Mouse (Mus musculus): ENCODE measurements around the gene March6.

Gene March6

GRCm38 (mm10) chr15:31428571-31428970 is 102.3 kb downstream of the March6 start:
- no peak for TF ChIP-seq GATA4 (IDR thresholded peaks at IDR 0.05; ENCODE audit: insufficient replicate concordance, low read length)

- no peak for TF ChIP-seq GATA4 (IDR thresholded peaks at IDR 0.05; ENCODE audit: insufficient replicate concordance, low read length)
Observed at GRCm38 (mm10) chr15:31427390-31427789, 103.5 kb downstream of the March6 start.

GRCm38 (mm10) chr15:31426066-31426706 is 104.7 kb downstream of the March6 start:
- TF ChIP-seq GATA4 (IDR thresholded peaks at IDR 0.05; ENCODE audit: insufficient replicate concordance, low read length) = no peak

GRCm38 (mm10) chr15:31422649-31423369 is 108.0 kb downstream of the March6 start:
- no peak for TF ChIP-seq GATA4 (IDR thresholded peaks at IDR 0.05; ENCODE audit: insufficient replicate concordance, low read length)

- TF ChIP-seq GATA4 (IDR thresholded peaks at IDR 0.05; ENCODE audit: insufficient replicate concordance, low read length) = no peak
Observed at GRCm38 (mm10) chr15:31419037-31419436, 111.8 kb downstream of the March6 start.

- TF ChIP-seq GATA4 (IDR thresholded peaks at IDR 0.05; ENCODE audit: insufficient replicate concordance, low read length) = no peak
Observed at GRCm38 (mm10) chr15:31418686-31419024, 112.2 kb downstream of the March6 start.

- no peak for TF ChIP-seq GATA4 (IDR thresholded peaks at IDR 0.05; ENCODE audit: insufficient replicate concordance, low read length)
Observed at GRCm38 (mm10) chr15:31417796-31418685, 112.8 kb downstream of the March6 start.

GRCm38 (mm10) chr15:31417409-31417795 is 113.5 kb downstream of the March6 start:
- TF ChIP-seq GATA4 (IDR thresholded peaks at IDR 0.05; ENCODE audit: insufficient replicate concordance, low read length) = no peak

- no peak for TF ChIP-seq GATA4 (IDR thresholded peaks at IDR 0.05; ENCODE audit: insufficient replicate concordance, low read length)
Observed at GRCm38 (mm10) chr15:31415181-31415580, 115.7 kb downstream of the March6 start.

GRCm38 (mm10) chr15:31414179-31414898 is 116.5 kb downstream of the March6 start:
- no peak for TF ChIP-seq GATA4 (IDR thresholded peaks at IDR 0.05; ENCODE audit: insufficient replicate concordance, low read length)

GRCm38 (mm10) chr15:31413662-31414061 is 117.2 kb downstream of the March6 start:
- TF ChIP-seq GATA4 (IDR thresholded peaks at IDR 0.05; ENCODE audit: insufficient replicate concordance, low read length) = no peak

GRCm38 (mm10) chr15:31412933-31413332 is 117.9 kb downstream of the March6 start:
- no peak for TF ChIP-seq GATA4 (IDR thresholded peaks at IDR 0.05; ENCODE audit: insufficient replicate concordance, low read length)

- no peak for TF ChIP-seq GATA4 (IDR thresholded peaks at IDR 0.05; ENCODE audit: insufficient replicate concordance, low read length)
Observed at GRCm38 (mm10) chr15:31412436-31412835, 118.4 kb downstream of the March6 start.

- no peak for TF ChIP-seq GATA4 (IDR thresholded peaks at IDR 0.05; ENCODE audit: insufficient replicate concordance, low read length)
Observed at GRCm38 (mm10) chr15:31407490-31407889, 123.4 kb downstream of the March6 start.

- no peak for TF ChIP-seq GATA4 (IDR thresholded peaks at IDR 0.05; ENCODE audit: insufficient replicate concordance, low read length)
Observed at GRCm38 (mm10) chr15:31406881-31407280, 124.0 kb downstream of the March6 start.

Data from liver, adult (tissue).